In the genomic region with DNA sequence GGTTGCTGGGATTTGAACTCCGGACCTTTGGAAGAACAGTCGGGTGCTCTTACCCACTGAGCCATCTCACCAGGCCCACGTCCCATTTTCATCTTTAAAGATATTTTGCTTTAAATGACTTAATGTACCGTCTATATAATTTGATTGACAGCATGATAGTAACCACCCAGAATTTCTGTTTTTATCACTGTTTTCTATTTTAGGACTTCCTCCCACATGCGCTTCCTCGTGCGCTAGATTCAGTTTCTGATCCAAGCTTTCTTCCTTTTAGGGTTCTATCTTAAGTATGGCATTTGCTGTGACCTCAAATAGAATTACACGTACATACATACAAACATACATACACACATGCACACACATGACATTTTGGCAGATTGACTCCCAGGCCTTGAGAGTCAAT, we compare ENCODE assay signal across 23 mouse cellular contexts. TPM values are rescaled to one million over a fixed set of nuclear protein-coding genes. Genes with fewer than 3 reads are reported as not detected.
A peak's percentile ranks its signal among the peaks of the same experiment; 100 is the strongest.
DNase-seq lines count a peak whose midpoint lies in the region; ATAC-seq lines count a peak whose summit lies in the region.
"Had no signal": no experiment of that assay in that cellular context is flagged by ENCODE, and none has a peak within 500 bp of the region (broad histone marks: within the 10 kb centered on the region; RNA-seq: fewer than 3 reads in every experiment).

No protein-coding gene starts in this region.

- peak; percentile 43 for ATAC-seq in CD4-positive, CD25-positive, alpha-beta regulatory T cell, adult 4 months
- ATAC-seq in erythroid progenitor cell, adult 5-6 weeks (replicated peaks; ENCODE audit: low FRiP score, poor library complexity, severe bottlenecking): no peak
- ATAC-seq: forebrain, embryonic 15.5 days; intestine, embryonic 15.5 days had no signal

- peak; percentile 34 for DNase-seq in 416B (ENCODE audit: low read depth)
- peak; percentile 63 for DNase-seq in induced T-regulatory cell, adult 2 months (ENCODE audit: low read depth)
- peak; percentile 58 for DNase-seq in naive thymus-derived CD4-positive, alpha-beta T cell, adult 2 months (ENCODE audit: low read depth)
- no peak for DNase-seq in right cerebral cortex, postnatal 4 days
- DNase-seq in spleen, postnatal 10 days (ENCODE audit: low spot score in 2 of 2): no peak
- DNase-seq: adrenal gland, postnatal 14 days; cerebellum, adult 11-12 months; cerebellum, postnatal 10 days; heart, postnatal 14 days; kidney, adult 8-10 months; kidney, postnatal 10 days; layer of hippocampus, adult 9-11 months; liver; lung, postnatal 36 days; midbrain, embryonic 14.5 days; right cerebral cortex, postnatal 25 days; spleen, adult 18-20 months; thymus, adult 2 months; thymus, postnatal 36 days had no signal

RNA-seq across cellular contexts. Expression of a gene that starts 42.9 kb away (rescaled TPM):
- polyA plus RNA-seq in CD4-positive, CD25-positive, alpha-beta regulatory T cell, adult 4 months (2017; shearing (Covaris generic)): 10 to 100 TPM; 18.5 to 32.8 TPM
- 5.0 and 7.2 TPM in 2 replicates for total RNA-seq in erythroid progenitor cell, adult 5-6 weeks (2015; ENCODE audit: low replicate concordance)
- 4.1 and 5.6 TPM in 2 replicates for total RNA-seq in erythroid progenitor cell, adult 5-6 weeks (2017; ENCODE audit: low replicate concordance)

Comparison
In these comparisons a context has a peak if more than half of its experiments do, and no peak if none do; other contexts are left out.
1. DNase-seq: peak in 416B (single experiment), induced T-regulatory cell, adult 2 months (single experiment) and naive thymus-derived CD4-positive, alpha-beta T cell, adult 2 months (single experiment); none in right cerebral cortex, postnatal 4 days (single experiment) and spleen, postnatal 10 days (0 of 2).